Mouse (Mus musculus) midbrain, embryonic 16.5 days (tissue): ENCODE results near the gene Hoxa9. TPM values are rescaled to one million over a fixed set of nuclear protein-coding genes. Genes with fewer than 3 reads are reported as not detected.

ENCODE experiments used
- ATAC-seq: fragments of 200-750 bp; cut with Nextera tagmentation; 2 replicates; pipeline ENCODE4 v1.8.0; 2017; ENCODE audit warnings: moderate TSS enrichment
- H3K27ac ChIP-seq: fragments of 300-500 bp; sonication (generic); 2 replicates; pipeline ENCODE4 v1.5.1; 2014; ENCODE audit warnings: mild to moderate bottlenecking, low read length, mixed read lengths
- H3K27me3 ChIP-seq: fragments of 300-500 bp; sonication (generic); 2 replicates; pipeline ENCODE4 v1.6.1; 2014; ENCODE audit warnings: low read depth, low read length, mixed read lengths; ENCODE audit not compliant: control insufficient read depth, insufficient read depth
- H3K36me3 ChIP-seq: fragments of 300-500 bp; sonication (generic); 2 replicates; pipeline ENCODE4 v1.6.1; 2014; ENCODE audit warnings: mild to moderate bottlenecking, low read length, moderate library complexity, mixed read lengths; ENCODE audit not compliant: control insufficient read depth, insufficient read depth
- H3K4me1 ChIP-seq: fragments of 300-500 bp; sonication (generic); 2 replicates; pipeline ENCODE4 v1.6.1; 2014; ENCODE audit warnings: mild to moderate bottlenecking, low read length, mixed read lengths; ENCODE audit not compliant: control insufficient read depth, insufficient read depth
- H3K4me2 ChIP-seq: fragments of 300-500 bp; sonication (generic); 2 replicates; pipeline ENCODE4 v1.6.1; 2014; ENCODE audit warnings: mild to moderate bottlenecking, low read length, mixed read lengths
- H3K4me3 ChIP-seq: fragments of 300-500 bp; sonication (generic); 2 replicates; pipeline ENCODE4 v1.5.1; 2014; ENCODE audit warnings: low read depth, mild to moderate bottlenecking, low read length, moderate library complexity, mixed read lengths
- H3K9ac ChIP-seq: fragments of 300-500 bp; sonication (generic); 2 replicates; pipeline ENCODE4 v1.6.1; 2014; ENCODE audit warnings: low read depth, low read length, mixed read lengths
- H3K9me3 ChIP-seq: fragments of 300-500 bp; sonication (generic); replicated peaks from 2 replicates; pipeline ENCODE4 v1.6.1; 2014; ENCODE audit warnings: mild to moderate bottlenecking, low read length, mixed read lengths; ENCODE audit not compliant: control insufficient read depth, poor library complexity, severe bottlenecking
- WGBS: fragments of 180-500 bp; shearing (Covaris S2); extraction: QIAGEN DNeasy Blood & Tissue Kit; methylation state at CpG from one replicate; pipeline ENCODE4 v1.1.7; 2014; 5-methylcytosine and 5-hydroxymethylcytosine counted together
- polyA plus RNA-seq: library from polyadenylated mRNA; unstranded; fragments of >200 nt; fragmentation: Nextera tagmentation; extraction: Ambion mirVana; gene quantifications from 2 replicates; pipeline ENCODE4 v1.2.1, GENCODE M21; 2015

Hoxa9 gene
- polyA plus RNA-seq, 1 experiment from 2014 or later: not detected

GRCm38 (mm10) chr6:52194690-52195089 lies 36.2 kb downstream of the Hoxa9 start:
- Histone ChIP-seq H3K4me1 (peaks cover 6% of the 10 kb centered on the region; the same call in 1 of the 2 replicates), H3K9ac (no peak overlapping the region), H3K27me3 (peaks cover 94% of the 10 kb centered on the region), H3K4me3 (no peak overlapping the region), H3K4me2 (no peak overlapping the region), H3K27ac (no peak overlapping the region), H3K36me3 (no peaks in the 10 kb centered on the region), H3K9me3 (no peaks in the 10 kb centered on the region)
- ATAC-seq: no peak
- 4% methylated on average over 10 of the region's 10 CpGs for WGBS

GRCm38 (mm10) chr6:52191860-52192550 lies 38.9 kb downstream of the Hoxa9 start:
- ATAC-seq: no peak

GRCm38 (mm10) chr6:52190906-52191810 lies 39.7 kb downstream of the Hoxa9 start, which contains the start of gene Hoxa4:
Hoxa4 (minus strand) TSS chr6:52191753.
- H3K27me3 ChIP-seq: peaks cover 95% of the 10 kb centered on the region
- no peaks in the 10 kb centered on the region for H3K36me3 ChIP-seq
- H3K9me3 ChIP-seq: no peaks in the 10 kb centered on the region
- ATAC-seq: no peak
- peaks cover 6% of the 10 kb centered on the region; the same call in 1 of the 2 replicates for H3K4me1 ChIP-seq
- H3K9ac ChIP-seq: no peak within 1 kb of the TSS
- peak within 1 kb of the TSS; percentile 43 for H3K4me2 ChIP-seq
- WGBS: under 1% methylated on average over 72 of the region's 102 CpGs
- no peak within 1 kb of the TSS for H3K27ac ChIP-seq
- peak within 1 kb of the TSS; percentile 28 for H3K4me3 ChIP-seq

More at GRCm38 (mm10) chr6:52191860-52192550, 38.9 kb downstream of the Hoxa9 start:
- H3K9ac ChIP-seq: no peak overlapping the region
- under 1% methylated on average over 43 of the region's 55 CpGs for WGBS
- peak overlapping the region; percentile 43 for H3K4me2 ChIP-seq
- peaks cover 6% of the 10 kb centered on the region; the same call in 1 of the 2 replicates for H3K4me1 ChIP-seq
- no peak overlapping the region for H3K27ac ChIP-seq
- H3K9me3 ChIP-seq: no peaks in the 10 kb centered on the region
- no peaks in the 10 kb centered on the region for H3K36me3 ChIP-seq
- H3K27me3 ChIP-seq: peaks cover 95% of the 10 kb centered on the region
- H3K4me3 ChIP-seq: peak overlapping the region; percentile 28

- under 1% methylated on average over 23 of the region's 23 CpGs for WGBS
- no peak for ATAC-seq
- Histone ChIP-seq H3K36me3 (no peaks in the 10 kb centered on the region), H3K27me3 (peaks cover 96% of the 10 kb centered on the region), H3K9ac (no peak overlapping the region), H3K9me3 (no peaks in the 10 kb centered on the region), H3K27ac (no peak overlapping the region), H3K4me3 (no peak overlapping the region), H3K4me1 (peaks cover 6% of the 10 kb centered on the region; the same call in 1 of the 2 replicates), H3K4me2 (no peak overlapping the region)
Measured at GRCm38 (mm10) chr6:52190410-52190809, 40.5 kb downstream of the Hoxa9 start.

GRCm38 (mm10) chr6:52189909-52190308 lies 41.0 kb downstream of the Hoxa9 start:
- WGBS: 6% methylated on average over 8 of the region's 8 CpGs
- H3K4me2 ChIP-seq: no peak overlapping the region
- H3K4me3 ChIP-seq: no peak overlapping the region
- peaks cover 97% of the 10 kb centered on the region for H3K27me3 ChIP-seq
- H3K27ac ChIP-seq: no peak overlapping the region
- no peak overlapping the region for H3K9ac ChIP-seq
- H3K36me3 ChIP-seq: no peaks in the 10 kb centered on the region
- peaks cover 6% of the 10 kb centered on the region; the same call in 1 of the 2 replicates for H3K4me1 ChIP-seq
- H3K9me3 ChIP-seq: no peaks in the 10 kb centered on the region
- no peak for ATAC-seq

GRCm38 (mm10) chr6:52189172-52189591 lies 41.7 kb downstream of the Hoxa9 start:
- no peaks in the 10 kb centered on the region for H3K36me3 ChIP-seq
- 9% methylated on average over 5 of the region's 5 CpGs for WGBS
- H3K4me2 ChIP-seq: no peak overlapping the region
- no peak overlapping the region for H3K4me3 ChIP-seq
- H3K9me3 ChIP-seq: no peaks in the 10 kb centered on the region
- ATAC-seq: no peak
- no peak overlapping the region for H3K9ac ChIP-seq
- H3K27ac ChIP-seq: no peak overlapping the region
- peaks cover 6% of the 10 kb centered on the region; the same call in 1 of the 2 replicates for H3K4me1 ChIP-seq
- H3K27me3 ChIP-seq: peaks cover 97% of the 10 kb centered on the region

- no peak overlapping the region for H3K9ac ChIP-seq
- H3K9me3 ChIP-seq: no peaks in the 10 kb centered on the region
- H3K36me3 ChIP-seq: no peaks in the 10 kb centered on the region
- peaks cover 98% of the 10 kb centered on the region for H3K27me3 ChIP-seq
- no peak overlapping the region for H3K4me3 ChIP-seq
- ATAC-seq: no peak
- 9% methylated on average over 1 of the region's 1 CpGs for WGBS
- no peak overlapping the region for H3K27ac ChIP-seq
- peaks cover 3% of the 10 kb centered on the region; the same call in 1 of the 2 replicates for H3K4me1 ChIP-seq
- H3K4me2 ChIP-seq: no peak overlapping the region
Measured at GRCm38 (mm10) chr6:52186500-52186899, 44.4 kb downstream of the Hoxa9 start.

- Histone ChIP-seq H3K9ac (no peak overlapping the region), H3K4me3 (no peak overlapping the region), H3K4me1 (no peaks in the 10 kb centered on the region), H3K9me3 (no peaks in the 10 kb centered on the region), H3K27me3 (peaks cover 98% of the 10 kb centered on the region), H3K4me2 (no peak overlapping the region), H3K36me3 (no peaks in the 10 kb centered on the region), H3K27ac (no peak overlapping the region)
- WGBS: 11% methylated on average over 3 of the region's 3 CpGs
- no peak for ATAC-seq
Measured at GRCm38 (mm10) chr6:52185834-52186233, 45.1 kb downstream of the Hoxa9 start.
